Mouse (Mus musculus): ENCODE measurements around the gene Lhcgr. TPM values are rescaled to one million over a fixed set of nuclear protein-coding genes. Genes with fewer than 3 reads are reported as not detected.

The Lhcgr gene
- polyA plus RNA-seq, 1 experiment = not detected

DNA sequence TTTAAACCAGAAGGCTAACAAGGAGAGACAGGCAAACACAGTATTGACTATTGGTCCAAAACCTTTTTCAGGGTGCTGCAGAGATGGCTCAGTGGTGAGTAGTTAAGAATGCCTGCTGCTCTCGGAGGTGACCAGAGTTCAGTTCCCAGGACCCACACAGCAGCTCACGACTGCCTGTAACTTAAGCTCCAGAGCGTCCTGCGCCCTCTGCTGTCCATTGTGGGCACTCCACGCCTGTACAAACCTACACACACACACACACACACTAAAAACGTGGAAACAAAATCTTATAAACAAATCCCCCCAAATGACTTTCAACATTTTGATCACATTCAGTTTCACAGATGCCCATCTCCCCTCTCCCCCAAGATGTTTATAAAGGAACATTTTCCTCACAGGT is 24.9 kb downstream of the Lhcgr start:
- Histone ChIP-seq H3K4me2 (ENCODE audit: low read depth) (no peak overlapping the region), H3K27me3 (ENCODE audit: control insufficient read depth, insufficient read depth, insufficient read length) (no peaks in the 10 kb centered on the region), H3K36me3 (ENCODE audit: control insufficient read depth, insufficient read depth) (no peaks in the 10 kb centered on the region), H3K4me3 (no peak overlapping the region), H3ac (ENCODE audit: control insufficient read depth, insufficient read length) (no peak overlapping the region), H3K79me2 (ENCODE audit: control insufficient read depth, insufficient read depth) (no peaks in the 10 kb centered on the region)
- TF ChIP-seq MYOD1 (IDR thresholded peaks at IDR 0.05; ENCODE audit: control insufficient read depth in 1 of 3, insufficient read length in 2 of 3, low read depth in 2 of 3) (no peak), POLR2AphosphoS2 (IDR thresholded peaks at IDR 0.05; ENCODE audit: insufficient read length, low read depth) (no peak), POLR2A (IDR thresholded peaks at IDR 0.05; ENCODE audit: insufficient read length, low read depth) (no peak), TCF12 (IDR thresholded peaks at IDR 0.05; ENCODE audit: insufficient read depth, poor library complexity, severe bottlenecking) (no peak), USF1 (IDR thresholded peaks at IDR 0.05; ENCODE audit: low read depth) (no peak), CEBPB (IDR thresholded peaks at IDR 0.05; ENCODE audit: insufficient read depth, poor library complexity, severe bottlenecking) (no peak), E2F4 (IDR thresholded peaks at IDR 0.05; ENCODE audit: insufficient read depth) (no peak), MAX (IDR thresholded peaks at IDR 0.05; ENCODE audit: low read depth) (no peak), SRF (IDR thresholded peaks at IDR 0.05; ENCODE audit: control insufficient read depth, insufficient read length, low read depth) (no peak), TCF3 (IDR thresholded peaks at IDR 0.05; ENCODE audit: insufficient read length, low read depth) (no peak), REST (IDR thresholded peaks at IDR 0.05; ENCODE audit: insufficient read depth, insufficient read length) (no peak), MYOG (IDR thresholded peaks at IDR 0.05; ENCODE audit: control insufficient read depth in 1 of 3, insufficient read depth in 1 of 3, insufficient read length in 2 of 3, low read depth in 2 of 3) (no peak)

DNA sequence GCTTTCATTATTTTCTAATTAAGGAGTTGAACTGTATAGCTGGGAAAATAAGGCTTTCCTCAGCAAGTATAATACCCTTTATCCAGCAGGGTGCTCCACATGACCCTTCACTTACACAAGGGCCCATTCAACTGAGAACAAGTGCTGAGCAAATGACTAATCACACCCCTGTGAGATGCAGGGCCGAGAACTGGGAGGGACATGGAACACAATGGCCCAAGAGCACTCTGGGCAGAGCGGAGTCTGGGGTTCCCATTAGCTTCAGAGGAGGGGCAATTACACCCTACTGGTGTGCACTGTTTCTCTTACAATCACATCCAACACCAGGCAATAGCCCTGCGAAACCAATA is 27.7 kb downstream of the Lhcgr start:
- H3K27me3 ChIP-seq (ENCODE audit: control insufficient read depth, insufficient read depth, insufficient read length) = no peaks in the 10 kb centered on the region
- H3K4me3 ChIP-seq = no peak overlapping the region
- no peaks in the 10 kb centered on the region for H3K79me2 ChIP-seq (ENCODE audit: control insufficient read depth, insufficient read depth)
- TF ChIP-seq SRF (IDR thresholded peaks at IDR 0.05; ENCODE audit: control insufficient read depth, insufficient read length, low read depth) (no peak), POLR2AphosphoS2 (IDR thresholded peaks at IDR 0.05; ENCODE audit: insufficient read length, low read depth) (no peak), TCF3 (IDR thresholded peaks at IDR 0.05; ENCODE audit: insufficient read length, low read depth) (no peak), REST (IDR thresholded peaks at IDR 0.05; ENCODE audit: insufficient read depth, insufficient read length) (no peak), USF1 (IDR thresholded peaks at IDR 0.05; ENCODE audit: low read depth) (no peak), MYOD1 (IDR thresholded peaks at IDR 0.05; ENCODE audit: control insufficient read depth in 1 of 3, insufficient read length in 2 of 3, low read depth in 2 of 3) (no peak), MYOG (IDR thresholded peaks at IDR 0.05; ENCODE audit: control insufficient read depth in 1 of 3, insufficient read depth in 1 of 3, insufficient read length in 2 of 3, low read depth in 2 of 3) (no peak), TCF12 (IDR thresholded peaks at IDR 0.05; ENCODE audit: insufficient read depth, poor library complexity, severe bottlenecking) (no peak), MAX (IDR thresholded peaks at IDR 0.05; ENCODE audit: low read depth) (no peak), CEBPB (IDR thresholded peaks at IDR 0.05; ENCODE audit: insufficient read depth, poor library complexity, severe bottlenecking) (no peak), POLR2A (IDR thresholded peaks at IDR 0.05; ENCODE audit: insufficient read length, low read depth) (no peak), E2F4 (IDR thresholded peaks at IDR 0.05; ENCODE audit: insufficient read depth) (no peak)
- H3ac ChIP-seq (ENCODE audit: control insufficient read depth, insufficient read length) = no peak overlapping the region
- no peaks in the 10 kb centered on the region for H3K36me3 ChIP-seq (ENCODE audit: control insufficient read depth, insufficient read depth)
- no peak overlapping the region for H3K4me2 ChIP-seq (ENCODE audit: low read depth)

DNA sequence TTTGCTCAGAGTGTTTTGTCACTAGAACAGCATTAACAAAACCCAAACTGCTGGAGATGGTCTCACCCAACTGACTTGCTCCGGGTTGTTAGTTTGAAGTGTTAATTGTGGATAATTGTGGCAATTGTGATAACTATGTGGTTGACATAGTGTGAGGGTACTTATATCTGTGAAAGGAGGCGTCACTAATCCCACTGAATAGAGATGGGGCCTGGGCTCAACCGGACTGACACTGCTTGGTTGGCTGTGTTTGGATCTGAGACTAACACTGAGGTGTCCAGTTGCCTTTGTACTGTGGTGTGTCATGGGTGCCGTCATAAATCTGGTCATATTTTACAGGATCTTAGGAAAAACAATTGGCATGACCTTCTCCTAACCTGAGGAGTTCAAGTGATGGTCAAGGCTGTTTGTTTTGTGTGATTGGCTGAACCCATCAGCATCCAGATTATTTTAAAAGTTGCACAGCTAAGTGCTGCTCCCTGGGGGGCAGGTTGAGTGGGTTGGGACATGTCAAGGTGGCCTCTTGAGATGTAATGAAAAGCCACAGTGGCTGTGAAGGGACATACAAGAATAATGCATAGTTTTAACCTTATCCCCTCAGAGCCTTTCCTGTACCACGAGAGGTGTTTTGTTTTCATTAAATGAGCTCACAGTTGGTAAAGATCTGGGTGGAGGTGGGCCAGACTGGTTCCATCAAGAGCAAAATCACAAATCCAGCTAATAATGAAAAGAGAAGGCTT is 28.2 kb downstream of the Lhcgr start:
- Histone ChIP-seq H3K4me2 (ENCODE audit: low read depth) (no peak overlapping the region), H3K79me2 (ENCODE audit: control insufficient read depth, insufficient read depth) (no peaks in the 10 kb centered on the region), H3K27me3 (ENCODE audit: control insufficient read depth, insufficient read depth, insufficient read length) (no peaks in the 10 kb centered on the region), H3K4me3 (no peak overlapping the region), H3ac (ENCODE audit: control insufficient read depth, insufficient read length) (no peak overlapping the region), H3K36me3 (ENCODE audit: control insufficient read depth, insufficient read depth) (no peaks in the 10 kb centered on the region)
- TF ChIP-seq CEBPB (IDR thresholded peaks at IDR 0.05; ENCODE audit: insufficient read depth, poor library complexity, severe bottlenecking) (no peak), SRF (IDR thresholded peaks at IDR 0.05; ENCODE audit: control insufficient read depth, insufficient read length, low read depth) (no peak), MYOD1 (IDR thresholded peaks at IDR 0.05; ENCODE audit: control insufficient read depth in 1 of 3, insufficient read length in 2 of 3, low read depth in 2 of 3) (no peak), E2F4 (IDR thresholded peaks at IDR 0.05; ENCODE audit: insufficient read depth) (no peak), TCF12 (IDR thresholded peaks at IDR 0.05; ENCODE audit: insufficient read depth, poor library complexity, severe bottlenecking) (no peak), MAX (IDR thresholded peaks at IDR 0.05; ENCODE audit: low read depth) (no peak), USF1 (IDR thresholded peaks at IDR 0.05; ENCODE audit: low read depth) (no peak)

DNA sequence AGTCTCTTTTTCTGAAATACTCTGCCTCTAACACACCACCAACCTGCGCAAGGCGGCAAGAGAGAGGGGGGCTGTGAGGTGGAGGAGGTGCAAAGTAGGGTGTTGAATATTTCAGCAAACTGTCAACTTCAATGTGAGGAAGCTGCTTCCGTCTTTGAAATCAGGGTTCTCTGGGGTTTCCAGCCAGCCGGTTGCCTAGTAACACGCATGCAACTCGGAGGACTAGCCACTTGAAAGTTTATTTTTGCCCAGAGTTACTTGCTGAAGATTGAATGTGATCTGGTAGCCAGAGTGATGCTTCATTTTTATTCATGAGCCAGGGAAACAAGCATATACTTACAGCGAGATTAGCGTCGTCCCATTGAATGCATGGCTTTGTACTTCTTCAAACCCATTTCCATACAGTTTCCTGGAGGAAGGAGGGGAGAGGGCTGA is 33.8 kb downstream of the Lhcgr start:
- no peak for TF ChIP-seq SRF (IDR thresholded peaks at IDR 0.05; ENCODE audit: control insufficient read depth, insufficient read length, low read depth)
- no peak for TF ChIP-seq MYOG (IDR thresholded peaks at IDR 0.05; ENCODE audit: control insufficient read depth in 1 of 3, insufficient read depth in 1 of 3, insufficient read length in 2 of 3, low read depth in 2 of 3)
- TF ChIP-seq MAX (IDR thresholded peaks at IDR 0.05; ENCODE audit: low read depth) = no peak
- no peak for TF ChIP-seq REST (IDR thresholded peaks at IDR 0.05; ENCODE audit: insufficient read depth, insufficient read length)
- no peak for TF ChIP-seq USF1 (IDR thresholded peaks at IDR 0.05; ENCODE audit: low read depth)
- no peak for TF ChIP-seq TCF12 (IDR thresholded peaks at IDR 0.05; ENCODE audit: insufficient read depth, poor library complexity, severe bottlenecking)
- no peak for TF ChIP-seq CEBPB (IDR thresholded peaks at IDR 0.05; ENCODE audit: insufficient read depth, poor library complexity, severe bottlenecking)
- no peak for TF ChIP-seq POLR2A (IDR thresholded peaks at IDR 0.05; ENCODE audit: insufficient read length, low read depth)
- TF ChIP-seq MYOD1 (IDR thresholded peaks at IDR 0.05; ENCODE audit: control insufficient read depth in 1 of 3, insufficient read length in 2 of 3, low read depth in 2 of 3) = no peak
- no peak for TF ChIP-seq TCF3 (IDR thresholded peaks at IDR 0.05; ENCODE audit: insufficient read length, low read depth)
- TF ChIP-seq E2F4 (IDR thresholded peaks at IDR 0.05; ENCODE audit: insufficient read depth) = no peak
- TF ChIP-seq POLR2AphosphoS2 (IDR thresholded peaks at IDR 0.05; ENCODE audit: insufficient read length, low read depth) = no peak
- H3K27me3 ChIP-seq (ENCODE audit: control insufficient read depth, insufficient read depth, insufficient read length) = no peaks in the 10 kb centered on the region
- H3K36me3 ChIP-seq (ENCODE audit: control insufficient read depth, insufficient read depth) = no peaks in the 10 kb centered on the region
- no peak overlapping the region for H3K4me2 ChIP-seq (ENCODE audit: low read depth)
- no peak overlapping the region for H3K4me3 ChIP-seq
- H3ac ChIP-seq (ENCODE audit: control insufficient read depth, insufficient read length) = no peak overlapping the region
- no peaks in the 10 kb centered on the region for H3K79me2 ChIP-seq (ENCODE audit: control insufficient read depth, insufficient read depth)

Measured in myocyte (in vitro differentiated cells).